Mouse (Mus musculus) urinary bladder, adult 18-20 months (tissue): Measurements from ENCODE around the gene Gm26602.

ENCODE experiments used
- DNase-seq, 2 experiments: peaks; one replicate each; pipeline ENCODE4 v3.0.0; 2022; ENCODE audit warnings: low spot score in 2 of 2, mixed read lengths in 2 of 2

Gene Gm26602

DNA sequence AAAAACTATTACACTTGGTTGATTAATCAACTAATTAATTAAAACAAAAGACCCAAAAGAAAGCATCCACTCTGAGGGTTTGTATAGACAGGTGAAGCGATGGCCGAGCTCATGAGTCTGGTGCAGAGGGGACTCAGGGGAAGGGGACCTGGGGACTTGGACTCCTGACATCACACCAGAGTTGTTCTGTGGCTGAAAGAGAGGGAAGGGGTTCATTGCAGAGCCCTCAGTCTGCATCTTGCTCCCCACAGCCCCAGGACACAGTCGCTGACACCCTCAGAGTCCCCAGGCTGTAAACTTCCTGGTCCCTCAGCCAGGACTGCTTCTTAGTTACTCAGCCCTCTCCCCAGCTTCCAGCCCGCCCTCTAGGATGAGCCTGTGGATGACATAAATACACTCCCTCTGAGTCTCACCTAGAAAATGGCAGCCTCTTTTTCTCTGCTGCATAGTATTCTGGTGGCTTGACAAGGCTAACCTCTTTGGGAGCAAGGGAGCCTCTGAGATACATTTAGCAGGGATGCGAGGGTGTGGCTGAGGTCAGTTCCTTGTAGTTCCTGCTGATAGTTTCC is 7.0 kb downstream of the Gm26602 start:
- DNase-seq, result no peak

DNA sequence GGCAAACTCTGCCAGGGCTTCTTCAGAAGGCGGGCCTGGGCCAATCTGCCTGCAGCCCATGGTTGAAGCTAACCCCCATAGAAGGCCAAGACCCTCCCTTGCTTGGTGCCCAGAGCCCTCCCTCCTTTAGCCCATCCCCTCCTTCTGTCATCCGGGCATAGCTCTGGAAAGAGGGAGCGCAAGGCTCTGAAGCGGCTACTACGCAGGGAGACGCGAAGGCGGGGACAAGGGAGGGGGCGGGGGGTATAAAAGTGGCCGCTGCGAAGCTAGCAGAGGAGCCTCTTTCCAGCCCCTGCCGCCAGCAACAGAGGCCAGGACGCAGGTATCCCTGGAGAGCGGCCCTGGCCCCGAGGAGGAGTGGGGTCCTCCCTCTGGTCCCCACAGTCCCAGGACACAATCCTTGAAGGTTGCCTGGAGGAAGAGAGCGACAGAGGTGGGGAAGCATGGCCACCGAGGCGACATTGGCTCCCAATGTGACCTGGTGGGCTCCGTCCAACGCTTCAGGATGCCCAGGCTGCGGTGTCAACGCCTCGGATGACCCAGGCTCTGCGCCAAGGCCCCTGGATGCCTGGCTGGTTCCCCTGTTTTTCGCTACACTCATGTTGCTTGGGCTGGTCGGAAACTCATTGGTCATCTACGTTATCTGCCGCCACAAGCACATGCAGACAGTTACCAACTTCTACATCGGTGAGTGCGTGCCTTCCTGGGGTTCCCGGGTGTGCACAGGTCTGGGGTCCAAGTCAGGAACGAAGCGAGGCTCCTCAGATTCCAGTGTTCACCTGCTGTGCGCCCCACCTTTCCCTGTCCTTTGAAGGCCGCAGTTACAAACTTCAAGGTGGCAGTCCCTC is 7.8 kb downstream of the Gm26602 start:
- no peak for DNase-seq

DNA sequence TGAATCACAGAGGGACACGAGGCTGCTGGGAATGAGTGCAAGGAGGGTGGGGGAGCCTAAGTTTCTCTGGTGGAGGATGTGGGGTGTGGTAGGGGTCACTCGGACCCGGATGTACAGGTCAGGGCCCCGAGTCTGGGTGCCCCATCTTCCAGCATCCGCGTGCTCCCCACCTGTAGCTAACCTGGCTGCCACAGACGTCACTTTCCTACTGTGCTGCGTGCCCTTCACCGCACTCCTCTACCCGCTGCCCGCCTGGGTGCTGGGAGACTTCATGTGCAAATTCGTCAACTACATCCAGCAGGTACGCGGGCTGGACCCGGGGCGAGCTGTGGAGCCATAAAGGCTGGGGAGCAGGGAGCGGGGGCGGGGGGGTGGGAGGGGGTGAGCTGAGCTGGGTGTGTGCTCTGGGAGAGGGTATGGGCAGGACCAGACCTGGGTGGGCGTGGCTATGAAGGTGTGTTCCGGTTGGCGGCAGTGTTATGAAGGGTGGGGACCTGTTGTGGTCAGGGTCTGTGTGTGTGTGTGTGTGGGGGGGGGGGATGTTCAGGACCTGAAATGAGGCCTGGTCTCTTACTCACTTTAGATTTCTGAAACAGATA is 8.7 kb downstream of the Gm26602 start:
- DNase-seq, result no peak

DNA sequence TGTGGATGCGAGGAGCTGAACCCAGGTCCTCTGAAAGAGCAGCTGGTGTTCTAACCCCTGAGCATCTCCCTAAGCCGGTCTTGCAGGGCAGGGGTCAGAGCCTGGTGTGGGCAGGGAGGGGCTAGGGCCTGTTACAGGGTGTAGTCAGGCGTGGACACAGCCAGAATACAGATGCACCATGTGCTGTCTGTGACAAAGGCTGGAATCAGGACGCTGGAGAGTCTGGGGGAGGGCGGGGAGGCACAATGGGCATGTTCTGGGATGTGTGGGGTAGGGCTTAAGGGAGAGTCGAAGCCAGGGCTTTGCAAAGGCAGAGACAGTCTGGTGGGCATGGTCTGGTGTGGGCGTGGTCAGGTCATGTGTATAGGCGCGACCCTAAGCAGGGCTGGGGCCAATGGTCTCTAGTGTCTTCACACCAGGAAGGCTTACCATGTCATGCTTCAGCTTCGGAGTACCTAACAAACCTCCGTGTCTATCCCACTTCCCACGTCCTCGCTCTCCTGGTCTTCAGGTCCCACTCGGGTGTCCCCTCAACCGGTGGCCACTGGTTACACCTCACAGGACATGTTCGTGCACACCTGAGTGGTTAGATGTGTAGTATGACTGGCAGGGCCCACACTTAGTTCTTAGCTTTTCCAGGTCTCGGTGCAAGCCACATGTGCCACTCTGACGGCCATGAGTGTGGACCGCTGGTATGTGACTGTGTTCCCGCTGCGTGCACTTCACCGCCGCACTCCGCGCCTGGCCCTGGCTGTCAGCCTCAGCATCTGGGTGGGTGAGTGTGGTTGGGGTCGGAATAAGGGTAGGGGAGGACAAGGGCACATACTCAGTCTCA is 9.6 kb downstream of the Gm26602 start:
- DNase-seq, result no peak

DNA sequence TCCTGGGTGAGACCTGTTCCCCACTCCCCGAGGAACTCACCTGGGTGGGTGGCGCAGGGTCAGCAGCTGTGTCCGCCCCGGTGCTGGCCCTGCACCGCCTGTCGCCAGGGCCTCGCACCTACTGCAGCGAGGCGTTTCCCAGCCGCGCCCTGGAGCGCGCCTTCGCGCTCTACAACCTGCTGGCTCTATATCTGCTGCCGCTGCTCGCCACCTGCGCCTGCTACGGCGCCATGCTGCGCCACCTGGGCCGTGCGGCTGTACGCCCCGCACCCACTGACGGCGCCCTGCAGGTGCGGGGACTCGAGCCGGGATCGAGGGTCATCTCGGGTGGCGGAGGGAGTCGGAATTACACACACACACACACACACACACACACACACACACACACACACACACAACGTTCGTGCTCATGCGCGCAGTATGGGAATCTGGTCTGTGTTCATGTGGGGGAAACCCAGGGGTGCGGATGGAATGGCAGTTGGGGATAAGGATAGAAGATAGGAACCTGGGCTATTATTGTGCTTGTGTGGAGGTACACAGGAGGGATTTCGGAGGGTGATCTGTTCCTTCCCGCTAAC is 10.4 kb downstream of the Gm26602 start, which contains the start of gene R3hdm4:
R3hdm4 (minus strand) TSS at position 251 of the 578 bp plus-strand sequence.
- DNase-seq, result no peak

DNA sequence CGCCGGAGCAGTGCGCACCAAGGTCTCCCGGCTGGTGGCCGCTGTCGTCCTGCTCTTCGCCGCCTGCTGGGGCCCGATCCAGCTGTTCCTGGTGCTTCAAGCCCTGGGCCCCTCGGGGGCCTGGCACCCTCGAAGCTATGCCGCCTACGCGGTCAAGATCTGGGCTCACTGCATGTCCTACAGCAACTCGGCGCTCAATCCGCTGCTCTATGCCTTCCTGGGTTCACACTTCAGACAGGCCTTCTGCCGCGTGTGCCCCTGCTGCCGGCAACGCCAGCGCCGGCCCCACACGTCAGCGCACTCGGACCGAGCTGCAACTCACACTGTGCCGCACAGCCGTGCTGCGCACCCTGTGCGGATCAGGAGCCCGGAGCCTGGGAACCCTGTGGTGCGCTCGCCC is 10.9 kb downstream of the Gm26602 start:
- no peak for DNase-seq

DNA sequence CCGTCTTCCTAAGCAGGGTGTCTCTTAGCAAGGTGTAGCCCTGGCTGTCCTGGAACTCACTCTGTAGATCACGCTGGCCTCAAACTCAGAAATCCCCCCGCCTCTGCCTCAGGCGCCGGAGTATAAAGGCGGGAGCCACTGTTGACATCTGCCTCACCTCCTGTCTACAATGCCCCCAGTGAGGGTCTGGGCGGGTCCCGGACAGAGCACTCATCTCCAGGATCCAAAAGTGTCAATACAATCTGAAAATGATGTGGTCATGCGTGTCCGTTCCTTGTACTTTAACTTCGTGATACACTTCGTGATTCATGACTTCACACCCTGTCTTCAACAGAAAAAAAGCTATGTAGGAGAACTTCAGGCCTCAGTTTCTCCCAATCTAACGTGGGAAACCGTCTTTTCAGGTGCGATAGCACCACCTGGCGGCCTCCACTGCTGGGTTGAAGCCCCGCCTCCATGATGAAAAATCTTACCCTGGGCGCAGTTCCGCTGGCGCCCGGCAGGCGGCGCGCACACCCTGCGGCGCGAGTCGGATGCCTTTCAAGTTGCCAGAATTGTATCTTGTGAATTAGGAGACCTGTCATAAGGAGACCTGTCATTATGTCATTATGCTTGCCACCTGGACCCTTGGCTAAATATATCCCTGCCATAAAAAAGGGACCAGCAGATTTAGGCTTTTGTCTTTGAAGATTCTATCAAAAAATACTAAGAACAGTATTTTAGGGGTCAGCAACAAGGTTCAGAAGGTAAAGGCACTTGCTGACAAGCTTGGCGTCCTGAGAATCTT is 14.5 kb downstream of the Gm26602 start:
- DNase-seq, result peak; percentile 84 to 95

DNA sequence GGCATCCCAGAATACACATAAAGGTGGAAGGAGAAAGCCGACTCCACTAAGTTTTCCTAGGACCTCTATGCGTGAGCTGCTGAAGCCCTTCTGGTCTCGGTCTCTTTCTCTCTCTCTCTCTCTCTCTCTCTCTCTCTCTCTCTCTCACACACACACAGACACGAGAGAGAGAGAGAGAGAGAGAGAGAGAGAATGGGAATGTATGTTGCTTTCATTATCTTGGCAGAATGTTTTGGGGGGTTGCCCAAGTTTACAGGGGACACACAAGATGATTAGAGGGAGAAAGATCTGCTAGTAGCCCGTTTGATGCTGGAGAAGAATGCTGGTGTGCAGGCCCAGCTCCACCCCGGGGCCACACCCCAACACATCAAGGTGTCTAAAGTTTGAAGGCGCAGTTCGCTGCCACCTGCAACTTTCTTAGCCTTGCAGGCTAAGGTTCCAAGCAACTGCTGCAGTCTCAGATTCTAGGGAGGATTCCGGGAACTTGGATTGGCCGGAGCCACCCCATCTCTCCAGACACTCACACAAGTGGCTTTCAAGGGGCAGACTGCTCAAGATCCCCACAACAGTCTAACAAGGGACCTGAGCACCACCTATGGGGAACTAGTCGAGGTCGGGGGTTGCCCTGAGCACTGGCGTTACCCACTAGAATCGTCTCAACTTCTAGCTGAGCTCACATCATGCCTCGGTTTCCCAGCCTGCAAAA is 15.3 kb downstream of the Gm26602 start:
- DNase-seq, result no peak

DNA sequence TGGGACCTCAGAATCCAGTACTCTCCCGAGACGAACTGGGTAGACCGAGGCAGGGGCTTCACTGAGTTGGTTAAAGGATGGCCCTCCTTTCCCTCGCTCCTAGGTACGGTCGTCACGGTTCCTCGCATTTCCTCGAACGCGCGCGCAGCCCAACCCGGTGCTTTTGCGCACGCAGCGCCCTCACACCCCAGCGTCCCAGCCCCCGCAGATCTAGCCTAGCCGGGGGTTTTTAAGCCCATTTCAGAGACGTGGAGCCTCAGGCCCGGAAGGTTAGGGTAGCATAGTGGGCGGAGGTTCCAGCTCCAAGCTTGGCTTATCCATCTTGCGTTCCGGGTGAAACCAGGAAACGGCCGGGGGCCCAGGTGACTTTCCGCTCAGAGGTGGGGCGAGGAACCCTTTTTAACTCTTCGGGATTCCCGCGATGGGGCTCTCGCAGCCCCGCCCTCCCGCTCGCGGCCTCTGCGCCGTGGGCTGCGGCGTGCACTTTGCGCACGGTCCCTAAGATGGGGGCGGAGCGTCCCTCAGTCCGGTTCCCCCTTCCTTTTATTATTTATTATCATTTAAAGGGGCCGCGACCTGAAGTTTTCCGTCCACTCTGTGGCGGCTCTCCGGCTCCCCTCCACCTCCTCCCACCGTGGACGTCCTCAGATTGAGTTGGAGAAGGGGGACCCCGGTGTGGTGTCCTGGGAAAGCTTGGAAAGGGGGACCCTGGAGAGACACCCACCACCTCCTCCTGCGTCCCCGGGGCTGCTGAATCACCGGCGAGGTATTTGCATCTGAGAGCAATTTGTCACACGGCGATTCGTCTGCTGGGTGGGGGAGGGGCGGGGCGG is 16.1 kb downstream of the Gm26602 start, which contains the start of gene Arid3a:
Arid3a (plus strand) TSS at position 553 of the 833 bp plus-strand sequence.
- peak; percentile 89 to 92 for DNase-seq

DNA sequence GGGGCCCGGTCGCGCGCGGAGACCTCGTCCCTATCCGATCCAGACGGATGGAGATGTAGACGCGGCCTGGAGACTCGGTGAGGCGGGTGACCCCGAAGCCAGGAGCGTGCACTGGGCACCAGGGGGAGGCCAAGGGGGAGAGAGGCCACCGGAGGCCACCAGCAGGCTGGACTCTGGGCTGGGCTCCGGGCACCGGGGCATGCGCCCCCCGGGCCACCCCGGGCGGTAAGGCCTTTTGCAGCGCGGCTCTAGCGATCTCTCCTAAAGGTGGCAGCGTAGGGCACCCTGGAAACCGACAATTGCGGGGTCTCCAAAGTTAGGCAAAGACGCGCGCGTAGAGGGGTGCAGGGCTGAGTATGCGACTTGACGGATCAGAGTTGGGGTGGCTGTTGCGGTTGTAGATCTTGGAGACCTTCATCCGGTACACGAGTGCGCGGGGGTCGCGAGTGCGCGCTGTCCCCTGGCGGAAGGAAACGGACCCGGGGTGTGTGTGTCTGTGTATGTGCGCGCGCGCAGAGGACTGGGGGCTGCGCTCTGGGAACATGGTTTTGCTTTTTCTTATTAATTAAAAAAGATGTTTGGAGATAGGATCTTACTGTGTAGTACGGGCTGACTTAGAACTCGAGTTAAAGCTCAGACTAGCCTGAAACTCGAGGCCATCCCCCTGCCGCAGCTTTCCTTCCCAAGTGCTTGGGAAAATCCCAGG is 16.8 kb downstream of the Gm26602 start:
- no peak for DNase-seq

DNA sequence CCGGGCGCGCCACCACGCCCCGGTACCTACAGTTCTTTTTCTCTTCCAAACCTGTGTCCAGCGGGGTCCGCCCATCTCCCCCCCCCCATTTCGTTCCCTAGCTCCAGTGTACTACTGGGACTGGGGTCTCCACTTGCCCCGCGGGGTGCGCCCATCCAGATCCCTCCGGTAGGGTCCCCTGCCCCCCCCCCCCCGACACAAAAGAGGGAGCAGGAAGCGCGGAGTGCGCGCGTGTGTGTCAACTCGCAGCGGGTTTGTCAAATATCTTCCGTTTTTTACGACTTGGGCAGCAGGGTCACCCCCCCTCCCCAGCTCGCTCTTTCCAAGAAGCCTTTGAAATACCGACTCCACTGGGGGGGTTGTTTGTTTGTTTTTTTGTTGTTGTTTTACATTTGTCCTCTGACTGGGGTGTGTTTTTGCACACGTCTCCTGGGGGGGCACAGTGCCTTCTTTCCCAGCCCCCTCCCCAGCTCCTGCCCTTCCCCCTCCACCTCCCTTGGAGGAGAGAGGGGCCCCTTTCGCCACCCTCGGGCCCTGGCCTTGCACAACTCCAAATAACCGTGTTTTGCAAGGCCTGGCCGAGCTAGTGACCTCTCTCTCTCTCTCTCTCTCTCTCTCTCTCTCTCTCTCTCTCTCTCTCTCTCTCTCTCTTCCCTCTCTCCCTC is 17.5 kb downstream of the Gm26602 start:
- no peak for DNase-seq

DNA sequence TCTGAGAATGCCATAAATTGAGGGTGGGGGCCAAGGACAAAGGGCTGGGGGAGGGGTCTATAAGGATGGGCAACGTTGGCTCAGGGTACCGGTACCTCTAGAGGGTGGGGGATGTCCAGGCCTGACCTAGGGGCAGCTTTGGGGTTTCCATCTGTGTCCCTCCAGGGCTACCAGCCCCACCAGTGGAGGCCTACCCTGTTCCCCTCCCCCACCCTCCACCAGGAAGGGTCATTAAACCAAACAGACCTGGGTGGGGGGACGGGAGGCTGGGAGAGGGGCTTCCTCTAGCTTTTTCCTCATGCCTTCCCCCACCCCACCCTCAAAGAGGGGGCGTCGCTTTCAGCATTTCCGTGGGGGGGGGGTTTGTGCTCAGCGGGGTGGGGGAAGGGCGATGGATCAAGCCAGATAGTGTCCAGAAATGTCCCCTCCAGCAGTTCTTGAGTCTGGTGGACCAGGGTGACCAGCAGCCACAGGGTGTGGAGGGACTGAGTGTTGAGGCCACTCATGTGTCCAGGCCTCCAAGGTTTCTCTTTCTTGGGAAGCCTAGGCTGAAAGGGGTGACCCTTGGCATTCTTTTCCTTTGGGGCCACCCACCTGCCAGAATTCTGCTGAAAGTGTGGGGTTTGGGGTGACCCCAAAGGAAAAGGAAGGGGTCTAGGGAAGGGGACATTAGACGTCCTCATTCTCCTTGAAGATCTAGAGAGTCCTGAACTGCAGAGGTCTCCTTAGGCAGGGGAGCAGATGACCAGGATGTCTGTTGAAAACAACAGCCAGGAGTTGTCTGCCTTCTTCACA is 18.4 kb downstream of the Gm26602 start:
- DNase-seq, result no peak

DNA sequence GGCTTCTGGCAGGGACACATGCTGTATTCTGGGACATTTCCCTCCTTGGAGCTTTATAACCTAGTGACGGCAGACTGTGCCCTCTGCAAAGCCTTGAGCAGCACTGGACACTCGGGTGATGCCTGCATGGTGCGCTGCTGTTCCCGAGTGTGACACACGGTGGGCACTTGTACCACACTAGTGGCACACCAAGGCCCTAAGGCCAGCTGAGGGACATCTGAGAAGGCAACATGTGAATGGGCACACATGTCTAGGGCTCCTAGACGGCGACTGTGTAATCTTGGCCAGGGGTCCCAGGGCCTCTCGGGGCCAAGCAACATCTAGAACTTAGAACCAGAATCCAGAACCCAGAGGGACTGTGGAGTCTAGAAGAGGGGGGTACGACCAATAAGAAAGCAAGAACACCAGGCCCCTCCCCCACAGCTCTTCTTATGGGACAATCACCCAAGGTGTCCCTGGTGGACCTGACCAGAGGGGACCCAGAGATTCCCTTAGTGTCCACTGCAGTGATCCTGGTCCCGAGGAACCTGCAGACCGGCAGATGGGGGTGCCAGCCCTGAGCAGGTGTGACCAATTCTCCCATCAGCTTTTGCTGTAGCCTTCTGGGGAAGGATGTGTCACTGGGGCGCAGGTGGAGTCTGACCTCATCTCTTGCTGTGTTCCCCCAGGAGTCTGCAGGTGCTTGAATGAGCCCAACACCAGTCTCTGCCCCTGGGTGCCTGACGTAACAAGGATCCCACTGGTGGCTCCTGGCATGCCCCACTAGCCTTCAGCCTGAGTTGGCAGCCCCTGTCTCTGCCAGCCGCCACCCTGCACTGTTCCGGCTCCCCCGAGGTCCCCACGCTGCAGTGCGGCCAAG is 19.5 kb downstream of the Gm26602 start:
- DNase-seq, result no peak

DNA sequence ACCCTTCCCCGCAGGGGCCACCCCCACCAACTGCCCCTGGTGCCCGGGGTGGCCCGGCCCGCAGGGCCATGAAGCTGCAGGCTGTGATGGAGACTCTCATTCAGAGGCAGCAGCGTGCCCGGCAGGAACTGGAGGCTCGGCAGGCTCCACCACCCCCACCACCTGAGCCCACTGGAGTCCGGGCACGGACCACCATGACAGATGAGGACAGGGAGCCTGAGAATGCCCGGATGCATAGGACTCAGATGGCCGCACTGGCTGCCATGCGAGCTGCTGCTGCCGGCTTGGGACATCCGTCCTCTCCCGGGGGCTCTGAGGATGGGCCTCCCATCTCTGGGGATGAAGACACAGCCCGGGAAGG is 20.1 kb downstream of the Gm26602 start:
- no peak for DNase-seq

DNA sequence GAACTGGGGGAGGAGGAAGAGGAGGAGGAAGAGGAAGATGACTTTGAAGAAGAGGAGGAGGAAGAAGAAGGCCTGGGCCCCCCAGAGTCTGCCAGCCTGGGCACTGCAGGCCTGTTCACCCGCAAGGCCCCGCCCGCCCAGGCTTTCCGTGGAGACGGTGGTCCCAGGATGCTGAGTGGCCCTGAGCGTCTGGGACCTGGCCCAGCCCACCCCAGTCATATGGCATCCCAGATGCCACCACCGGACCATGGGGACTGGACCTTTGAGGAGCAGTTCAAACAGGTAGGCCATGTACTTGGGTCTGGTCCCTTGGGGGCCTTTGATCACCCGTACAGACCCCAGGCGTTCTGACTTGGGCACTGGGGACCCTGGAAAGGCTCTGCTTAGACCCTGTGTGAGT is 21.1 kb downstream of the Gm26602 start:
- DNase-seq, result no peak

DNA sequence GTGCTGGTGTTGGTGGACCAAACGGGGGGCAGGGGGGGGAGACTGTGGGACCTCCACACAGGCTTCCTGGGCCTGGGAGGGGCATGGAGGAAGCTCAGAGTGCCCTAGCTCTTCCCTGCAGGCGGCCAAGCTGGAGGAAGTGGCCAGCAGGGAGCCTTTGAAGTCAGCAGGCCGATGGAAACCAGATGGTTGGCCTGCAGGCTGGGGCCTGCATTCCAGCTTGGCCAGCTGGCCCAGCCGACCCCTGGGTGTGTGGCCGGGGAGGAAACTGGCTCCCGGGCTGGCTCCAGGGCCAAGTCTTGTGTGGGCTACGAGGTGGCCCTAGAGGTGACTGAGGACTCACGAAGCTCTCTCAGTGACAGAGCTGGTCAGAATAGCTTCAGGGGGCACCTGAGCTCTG is 22.1 kb downstream of the Gm26602 start:
- peak in 1 of 2 experiments; percentile 66 for DNase-seq
